Mouse (Mus musculus) thymus, postnatal 4 days (tissue): ENCODE measurements around the gene Gm2956.
"Not testable (repeated sequence)": the region's sequence is repeated elsewhere in the genome, so short reads cannot be mapped to it uniquely, and the experiment has no call there.

ENCODE experiments used
- DNase-seq: peaks from one replicate; pipeline ENCODE4 v3.0.0; 2021

Gm2956 gene

GRCm38 (mm10) chr14:3332087-3332677 is at the start of gene Gm2956:
Gm2956 (plus strand) TSS chr14:3332627.
- not testable (repeated sequence) for DNase-seq

GRCm38 (mm10) chr14:3333406-3333805 is 979 bp downstream of the Gm2956 start:
- DNase-seq = not testable (repeated sequence)

- not testable (repeated sequence) for DNase-seq
Measured at GRCm38 (mm10) chr14:3394793-3395192, 62.4 kb downstream of the Gm2956 start, which contains the start of gene Gm10413. Gm10413 (plus strand) TSS chr14:3395093.
